Mouse (Mus musculus) testis, postnatal 14 days (tissue): ENCODE results near the gene Mia2.
A peak's percentile ranks its signal among the peaks of the same experiment; 100 is the strongest.

Experiments
- DNase-seq: peaks from one replicate; pipeline ENCODE4 v3.0.0; 2021; ENCODE audit warnings: low spot score

The Mia2 gene

DNA sequence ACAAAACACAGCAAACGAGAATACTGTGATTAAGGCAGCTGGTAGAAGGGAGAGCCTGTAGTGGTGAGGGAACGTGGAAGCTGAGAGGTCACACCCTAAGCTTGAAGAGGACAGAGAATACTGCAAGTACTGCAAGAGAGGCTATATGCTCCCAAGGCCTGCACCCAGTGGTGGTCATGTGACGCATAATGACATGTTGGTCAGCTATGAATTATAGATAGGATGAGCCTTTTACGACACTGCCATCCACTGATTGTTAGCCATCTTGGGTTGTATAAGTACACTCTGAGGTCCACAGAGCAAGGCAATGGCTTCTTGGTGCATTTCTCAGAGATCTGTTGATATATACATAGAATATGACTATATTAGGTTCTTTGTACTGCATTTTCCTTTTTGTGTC, 71.0 kb downstream of the Mia2 start:
- no peak for DNase-seq

DNA sequence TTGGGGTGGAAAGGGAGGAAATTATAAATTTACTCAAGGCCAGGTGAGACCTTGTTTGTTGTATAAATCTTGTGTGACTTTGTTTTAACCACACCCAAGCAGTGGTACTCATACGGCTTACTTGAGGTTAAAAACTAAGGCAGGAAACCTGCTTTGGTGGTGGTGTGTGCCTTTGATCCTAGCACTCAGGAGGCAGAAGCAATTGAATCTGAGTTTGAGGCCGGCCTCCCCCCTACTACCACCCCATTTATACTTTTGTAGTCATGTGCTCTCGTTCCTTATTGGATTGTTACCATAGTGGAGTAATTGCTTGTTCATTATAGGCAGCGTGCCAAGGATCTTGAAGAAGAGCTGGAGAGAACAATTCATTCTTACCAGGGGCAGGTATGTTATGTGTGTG, 74.3 kb downstream of the Mia2 start:
- DNase-seq, result no peak

DNA sequence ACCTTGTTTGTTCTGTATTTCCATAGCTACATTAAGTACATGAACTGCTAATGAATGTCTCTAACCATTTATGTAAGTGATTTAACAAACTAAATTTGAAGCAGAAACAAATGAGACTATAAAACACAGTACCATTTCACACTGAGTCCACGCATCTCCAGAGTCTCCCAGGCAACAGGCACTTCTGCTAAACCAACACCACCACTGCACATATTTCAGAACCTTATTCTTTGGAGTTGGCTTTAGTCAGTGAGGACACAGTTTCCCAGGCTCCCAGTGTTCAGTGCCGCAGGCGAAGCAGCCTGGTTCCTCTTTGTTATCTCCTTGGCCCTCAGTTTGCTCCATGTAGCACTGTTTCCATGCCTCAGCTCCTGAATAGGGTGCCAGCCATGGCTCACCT, 82.2 kb downstream of the Mia2 start:
- no peak for DNase-seq

DNA sequence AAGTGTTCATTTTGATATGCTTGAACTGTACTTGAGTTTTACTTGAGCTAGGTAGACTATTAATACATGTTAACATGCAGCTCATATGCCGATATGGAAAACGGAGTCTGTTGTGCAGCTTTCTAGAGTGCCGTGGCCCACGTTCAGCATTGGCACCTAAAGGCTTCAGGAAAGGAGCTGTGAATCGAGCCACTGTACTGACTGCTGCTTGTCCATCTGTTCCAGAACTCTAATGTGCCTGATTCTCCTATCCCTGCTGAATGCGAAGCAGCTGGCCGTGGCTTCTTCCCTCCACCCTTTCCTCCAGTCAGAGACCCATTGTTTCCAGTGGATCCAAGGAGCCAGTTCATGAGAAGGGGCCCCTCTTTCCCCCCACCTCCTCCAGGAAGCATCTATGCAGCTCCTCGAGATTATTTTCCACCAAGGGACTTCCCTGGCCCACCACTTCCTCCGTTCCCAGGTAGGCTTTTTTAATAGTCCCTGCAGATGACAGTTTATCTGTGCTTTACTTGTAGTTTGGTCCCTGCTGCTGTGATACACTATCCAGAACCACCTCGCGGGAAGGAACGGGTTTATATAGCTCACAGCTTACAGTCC, 92.6 kb downstream of the Mia2 start:
- no peak for DNase-seq

DNA sequence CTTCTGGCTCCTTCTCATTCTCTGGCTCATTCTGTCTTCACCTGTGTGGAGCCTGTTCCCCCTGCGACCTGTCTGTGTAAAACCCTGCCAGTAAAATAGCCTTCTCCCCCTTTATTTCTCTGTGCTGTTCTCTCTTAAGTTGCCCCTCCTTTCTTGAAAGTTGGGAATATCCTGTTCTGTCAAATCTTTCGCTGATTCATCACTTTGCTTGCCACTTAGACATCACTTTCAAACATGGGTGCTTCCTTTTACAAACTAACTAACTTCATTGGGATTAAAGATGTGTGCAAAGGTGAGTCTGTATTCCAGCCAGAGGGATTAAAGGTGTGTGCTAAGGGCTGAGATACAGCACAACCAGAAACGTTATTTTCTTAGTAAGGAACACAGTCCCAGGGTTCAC, 98.0 kb downstream of the Mia2 start:
- no peak for DNase-seq

DNA sequence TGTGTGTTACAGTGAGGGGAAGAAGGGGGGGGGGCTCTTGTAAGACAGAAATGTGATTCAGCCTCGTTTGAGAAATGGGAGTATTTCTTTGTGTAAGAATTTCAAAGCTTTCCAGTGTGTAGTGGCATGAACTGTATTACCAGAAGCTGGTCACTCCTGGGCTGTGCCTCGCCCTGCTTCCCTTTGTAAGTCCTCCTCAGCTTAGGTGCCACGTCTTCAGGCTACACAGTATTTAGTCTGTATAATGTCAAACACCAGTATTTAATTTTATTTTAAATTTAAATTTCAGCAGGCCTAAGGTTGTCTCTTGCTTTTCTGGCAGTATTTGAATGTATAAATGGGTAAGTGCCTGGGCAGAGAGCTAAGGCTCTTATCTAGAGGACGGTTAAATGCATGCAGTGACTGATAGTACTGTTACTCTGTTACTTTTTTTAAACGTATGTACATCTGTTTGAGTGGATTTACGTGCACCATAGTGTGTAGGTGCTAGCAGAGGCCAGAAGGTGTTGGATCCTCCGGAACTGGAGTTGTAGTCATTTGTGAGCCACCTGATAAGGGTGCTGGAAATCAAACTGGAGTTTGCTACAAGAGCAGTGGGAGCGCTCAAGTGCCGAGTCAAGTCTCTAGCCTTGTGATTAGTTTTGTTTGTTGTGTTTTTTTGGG, 98.9 kb downstream of the Mia2 start:
- DNase-seq, result no peak

DNA sequence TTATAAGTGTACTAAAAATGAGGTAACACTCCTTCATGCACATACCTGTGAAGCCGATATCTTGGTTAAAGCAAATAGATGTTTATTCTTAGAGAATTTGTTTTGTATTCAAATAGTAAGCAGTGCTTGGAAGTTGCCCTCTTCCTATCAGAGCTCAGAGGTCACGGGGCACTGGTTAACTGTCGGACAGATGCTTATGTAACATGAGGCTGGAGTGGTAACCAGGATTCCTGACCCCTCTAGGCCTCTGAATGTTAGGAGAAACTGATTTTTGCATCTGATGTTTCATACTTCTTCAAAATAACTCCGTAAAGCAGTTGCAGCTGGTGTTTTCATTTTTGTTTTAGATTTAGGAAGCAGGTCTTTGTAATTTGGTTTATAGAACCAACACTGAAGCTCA, 99.5 kb downstream of the Mia2 start:
- no peak for DNase-seq

DNA sequence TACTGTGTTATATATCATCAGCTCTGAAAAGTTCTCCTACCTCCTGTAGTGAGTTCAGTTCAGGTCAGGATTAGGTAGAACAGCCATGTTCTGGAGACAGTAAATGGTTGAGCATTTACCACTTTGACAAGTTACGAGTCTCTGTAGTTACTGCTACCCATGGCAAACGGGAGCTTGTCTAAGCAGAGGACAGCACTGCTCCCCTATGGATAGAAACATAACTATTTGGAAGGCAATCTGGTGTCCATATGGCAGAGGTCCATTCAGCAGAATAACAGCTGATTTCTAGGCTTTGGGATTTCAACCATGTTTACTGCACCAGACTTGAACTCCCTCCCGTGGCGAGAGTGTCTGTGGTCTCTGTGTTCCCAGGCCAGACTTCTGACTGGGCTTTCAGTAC, 100.3 kb downstream of the Mia2 start:
- no peak for DNase-seq

DNA sequence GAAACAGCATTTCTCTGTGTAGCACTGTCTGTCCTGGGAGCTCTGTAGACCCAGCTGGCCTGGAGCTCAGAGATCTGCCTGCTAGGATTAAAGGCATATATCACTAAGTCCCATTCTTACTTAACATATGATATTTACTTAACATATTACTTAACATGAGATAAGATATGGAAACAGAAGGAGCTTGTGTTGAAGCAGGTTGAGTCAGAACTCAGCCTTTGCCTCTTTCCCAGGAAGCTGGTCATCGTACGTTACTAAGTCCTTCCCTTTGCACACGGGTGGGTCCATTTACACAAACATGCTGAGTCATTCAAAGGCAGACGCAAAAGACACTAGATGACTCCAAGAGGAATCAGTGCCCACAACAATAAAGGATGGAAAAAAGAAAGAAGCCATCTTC, 103.2 kb downstream of the Mia2 start:
- no peak for DNase-seq

DNA sequence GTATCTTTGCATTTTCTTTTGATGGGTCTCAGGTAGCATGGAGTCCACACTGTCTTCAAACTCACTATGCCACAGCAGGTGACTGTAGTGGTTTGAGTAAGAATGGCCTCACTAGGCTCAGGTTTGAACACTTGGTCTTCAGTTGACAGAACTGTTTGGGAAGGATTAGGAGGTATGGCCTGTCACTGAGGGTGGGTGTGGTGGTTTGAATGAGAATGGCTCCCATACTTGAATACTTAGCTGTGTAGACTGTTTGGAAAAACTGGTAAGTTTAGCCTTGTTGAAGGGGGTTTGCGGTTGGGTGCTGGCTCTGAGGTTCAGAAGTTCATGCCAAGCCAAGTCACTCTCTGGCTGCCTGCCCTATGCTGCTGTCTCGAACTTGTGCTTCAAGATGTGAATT, 103.8 kb downstream of the Mia2 start:
- DNase-seq, result no peak

DNA sequence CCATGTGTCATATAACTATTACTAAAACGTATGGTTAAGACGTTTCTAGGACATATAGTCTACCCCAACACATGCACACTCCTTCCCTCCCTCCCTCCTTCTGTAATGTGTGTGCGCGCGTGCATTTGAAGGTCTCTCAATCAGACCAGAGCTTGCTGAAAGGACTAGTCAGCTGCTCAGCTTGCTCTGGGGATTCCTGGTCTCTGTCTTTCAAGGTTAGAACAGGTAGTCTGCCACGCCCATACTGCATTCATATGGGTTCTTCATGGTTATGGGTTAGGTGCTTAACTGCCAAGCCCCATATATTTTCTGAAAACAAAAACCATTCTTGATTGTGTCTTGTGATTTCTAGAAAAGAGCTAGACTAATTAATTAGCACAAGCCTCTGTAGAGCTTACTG, 110.0 kb downstream of the Mia2 start:
- DNase-seq, result no peak

DNA sequence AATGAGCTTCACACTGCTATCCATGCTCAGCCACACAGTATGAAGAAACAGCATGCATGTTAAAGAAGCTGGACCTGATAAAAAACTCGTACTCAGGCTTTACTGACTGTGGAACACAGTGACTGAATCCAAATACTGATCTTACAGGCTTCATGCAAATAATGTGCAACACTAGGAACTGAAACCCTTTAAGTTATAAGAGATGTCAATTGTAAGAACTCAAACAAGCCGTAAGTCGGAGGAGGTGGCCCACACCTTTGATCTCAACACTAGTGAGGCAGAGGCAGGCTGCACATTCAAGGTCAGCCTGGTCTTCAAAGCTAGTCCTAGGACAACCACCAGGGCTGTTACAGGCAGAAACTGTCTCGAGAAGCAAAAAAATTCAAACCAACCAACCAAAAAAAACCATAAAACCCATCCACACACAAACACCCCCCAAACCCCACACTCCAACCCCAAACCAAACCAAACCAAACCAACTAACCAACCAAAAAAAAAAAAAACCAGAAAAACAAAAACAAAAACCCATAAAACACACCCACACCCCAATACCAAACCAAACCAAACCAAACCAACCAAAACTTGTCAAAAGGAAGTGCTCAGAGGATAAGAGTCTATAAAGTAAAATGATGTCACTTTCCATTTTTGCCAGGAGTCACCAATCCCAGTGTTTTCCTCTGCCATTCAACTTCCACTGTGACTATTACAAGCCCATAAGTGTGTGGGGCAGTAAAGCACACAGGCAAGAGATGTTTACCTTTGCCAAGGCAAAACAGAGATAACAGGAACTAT, 110.8 kb downstream of the Mia2 start:
- no peak for DNase-seq

DNA sequence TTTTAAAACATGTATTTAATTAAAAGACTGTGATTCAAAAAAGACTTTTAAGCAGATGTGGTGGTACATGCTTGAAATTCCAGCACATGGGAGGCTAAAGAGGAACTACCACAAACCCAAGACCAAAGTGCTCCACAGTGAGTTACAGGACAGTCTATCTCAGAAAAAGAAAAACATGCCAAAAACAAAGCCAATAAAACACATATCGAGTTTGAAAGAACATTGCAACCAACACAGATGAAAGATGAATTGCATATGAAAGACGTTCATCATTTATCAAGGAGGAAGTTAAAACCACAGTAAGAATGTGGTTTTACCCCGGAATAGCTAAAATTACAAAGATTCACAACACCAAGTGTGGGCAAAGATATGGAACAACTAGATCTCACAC, 111.4 kb downstream of the Mia2 start:
- no peak for DNase-seq

DNA sequence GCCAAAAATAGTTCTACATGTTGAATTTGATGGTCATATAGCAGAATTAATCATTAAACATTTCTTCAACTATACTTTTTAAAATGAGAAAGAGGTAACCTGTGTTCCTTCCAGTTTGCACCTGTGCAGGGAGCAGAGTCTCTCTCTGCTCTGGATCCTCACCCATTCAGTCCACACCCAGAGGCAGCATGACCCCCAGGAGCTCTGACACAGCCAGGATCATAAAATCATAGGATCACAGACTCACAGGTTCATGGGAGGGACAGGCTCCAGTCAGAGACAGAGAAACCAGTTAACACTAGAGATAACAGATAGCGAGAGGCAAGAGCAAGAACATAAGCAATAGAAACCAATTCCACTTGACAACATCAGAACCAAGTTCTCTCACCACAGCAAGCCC, 112.2 kb downstream of the Mia2 start:
- no peak for DNase-seq

DNA sequence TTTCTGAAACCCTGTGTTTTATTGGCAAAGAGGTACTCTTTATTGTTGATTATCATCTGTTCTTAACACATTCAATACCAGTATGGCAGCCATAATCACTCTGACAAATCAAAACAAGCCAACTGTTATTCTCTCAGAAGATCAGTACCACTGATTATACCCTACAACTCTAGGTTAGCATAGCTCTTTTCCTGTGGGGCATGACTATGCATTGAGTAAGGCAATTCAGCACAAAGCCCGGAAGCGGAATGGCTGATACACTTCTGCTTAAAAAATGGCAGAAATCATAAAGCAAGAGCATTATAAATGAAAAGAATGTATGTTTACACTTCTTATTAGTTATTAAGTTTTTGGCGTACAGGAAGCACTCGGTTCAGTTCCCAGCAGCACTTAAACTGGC, 120.6 kb downstream of the Mia2 start:
- no peak for DNase-seq

DNA sequence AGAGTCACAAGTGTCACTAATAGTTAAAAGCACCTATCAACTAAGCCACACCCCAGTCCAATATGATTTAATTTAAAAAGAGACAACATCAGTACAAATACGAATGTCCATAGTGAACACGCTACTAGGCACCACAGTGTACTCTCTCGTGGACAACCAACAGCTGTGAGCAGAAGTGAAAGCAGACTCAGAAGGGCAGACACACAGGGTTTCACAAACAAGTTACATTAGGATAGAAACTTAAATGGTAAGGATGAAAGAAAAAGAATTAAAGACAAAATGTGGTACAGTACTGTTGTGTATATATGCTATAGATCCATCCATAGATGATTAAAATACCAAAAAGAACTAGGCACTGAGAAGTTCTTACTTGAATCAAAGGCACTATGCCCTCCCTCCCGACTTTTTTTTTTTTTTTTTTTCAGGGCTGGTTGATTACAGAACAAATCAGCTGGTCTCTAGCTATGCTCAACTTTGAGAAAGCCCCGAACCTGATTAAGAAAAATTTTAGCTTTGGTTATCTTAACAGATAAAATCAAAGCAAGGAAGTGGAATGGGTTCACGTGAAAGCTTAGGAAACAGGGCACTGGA, 121.2 kb downstream of the Mia2 start:
- no peak for DNase-seq

DNA sequence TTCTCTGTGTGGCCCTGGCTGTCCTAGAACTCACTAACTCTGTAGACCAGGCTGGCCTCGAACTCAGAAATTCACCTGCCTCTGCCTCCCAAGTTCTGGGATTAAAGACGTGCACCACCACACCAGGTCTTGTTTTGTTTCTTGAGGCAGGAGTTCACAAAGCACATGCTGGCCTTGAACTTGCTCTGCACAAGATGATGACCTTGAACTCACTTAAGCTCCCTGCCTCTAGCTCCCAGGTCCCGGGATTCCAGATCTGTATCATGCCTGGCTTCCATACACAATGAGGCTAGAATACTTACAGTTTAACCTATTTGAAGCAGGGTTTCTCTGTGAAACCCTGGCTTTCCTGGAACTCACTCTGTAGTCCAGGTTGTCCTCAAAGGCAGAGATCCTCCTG, 121.7 kb downstream of the Mia2 start:
- DNase-seq, result no peak

DNA sequence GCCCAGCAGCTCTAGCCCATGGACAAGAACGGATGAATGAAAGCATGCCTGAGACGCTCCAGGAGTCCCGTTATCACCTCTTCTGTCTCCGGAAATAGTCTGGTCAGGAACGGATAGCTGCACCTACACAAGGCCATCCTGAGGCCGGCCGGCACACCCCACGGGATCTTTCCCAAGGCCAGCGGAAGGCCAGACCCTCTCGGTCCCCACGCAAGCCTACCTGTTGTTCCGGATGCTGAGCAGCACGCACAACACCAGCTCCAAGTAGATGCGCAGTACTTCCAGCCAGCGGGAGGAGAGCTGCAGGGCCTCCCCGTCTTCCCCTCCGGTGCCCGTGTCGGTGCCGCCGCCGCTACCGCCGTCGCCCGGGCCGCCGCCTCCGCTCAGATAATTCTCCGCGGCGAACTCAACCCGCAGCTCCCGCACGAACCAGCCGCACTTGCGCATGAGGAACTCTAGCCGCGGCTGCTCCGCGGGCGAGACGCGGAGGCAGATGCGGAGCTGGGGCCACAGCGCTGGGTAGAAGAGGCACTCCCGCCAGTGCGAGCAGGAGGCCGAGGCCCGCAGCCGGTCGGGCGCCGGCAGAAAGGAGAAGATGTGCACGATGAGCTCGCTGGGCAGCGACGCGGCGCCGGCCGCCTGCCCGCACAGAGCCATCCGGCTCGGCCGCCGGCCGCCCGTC, 123.2 kb downstream of the Mia2 start:
- peak; percentile 65 for DNase-seq

DNA sequence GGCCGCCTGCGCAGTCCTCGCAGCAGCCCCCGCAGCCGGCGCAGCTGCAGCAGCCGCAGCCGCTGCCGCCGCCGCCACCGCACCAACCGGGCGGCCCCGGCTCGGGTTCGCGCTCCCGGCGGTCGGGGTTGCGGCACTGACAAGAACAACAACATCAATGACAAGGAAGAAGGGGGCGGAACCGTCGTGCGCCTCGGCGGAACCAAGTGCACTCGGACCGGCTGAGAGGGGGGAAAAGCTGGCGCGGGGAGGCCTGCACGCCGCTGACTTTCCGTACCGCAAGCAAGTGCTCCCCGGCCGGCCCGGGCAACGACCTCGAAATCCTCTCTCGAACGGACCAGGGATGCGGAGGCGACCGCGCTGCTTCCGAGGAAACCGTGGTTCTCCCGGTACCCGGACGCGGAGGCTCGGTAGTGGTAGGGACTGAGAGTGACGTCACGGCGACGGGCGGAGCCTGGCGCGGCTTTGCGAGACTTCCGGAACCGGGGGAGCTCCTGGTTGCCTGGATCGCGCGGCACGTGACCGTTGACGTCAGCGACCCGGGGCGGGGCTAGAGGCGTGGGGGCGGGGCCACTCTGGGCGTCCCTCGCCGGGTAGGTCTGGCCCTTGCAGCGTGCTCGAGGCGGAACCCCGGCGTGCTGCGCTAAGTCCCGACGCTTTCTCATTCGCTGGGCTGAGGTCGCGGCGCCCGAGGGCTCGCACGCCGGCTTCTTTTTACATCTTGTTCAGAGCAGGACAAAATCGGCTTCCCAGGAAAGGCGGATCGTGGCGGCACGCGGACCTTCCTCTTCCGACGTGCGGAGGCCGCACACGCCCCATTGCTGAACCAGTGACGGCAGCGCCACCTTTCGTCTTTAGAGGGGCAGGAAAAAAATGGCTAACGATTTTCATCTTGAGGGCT, 124.0 kb downstream of the Mia2 start, which contains the start of gene Fbxo33:
Fbxo33 (minus strand) TSS at position 401 of the 901 bp plus-strand sequence.
- peak; percentile 97 for DNase-seq

DNA sequence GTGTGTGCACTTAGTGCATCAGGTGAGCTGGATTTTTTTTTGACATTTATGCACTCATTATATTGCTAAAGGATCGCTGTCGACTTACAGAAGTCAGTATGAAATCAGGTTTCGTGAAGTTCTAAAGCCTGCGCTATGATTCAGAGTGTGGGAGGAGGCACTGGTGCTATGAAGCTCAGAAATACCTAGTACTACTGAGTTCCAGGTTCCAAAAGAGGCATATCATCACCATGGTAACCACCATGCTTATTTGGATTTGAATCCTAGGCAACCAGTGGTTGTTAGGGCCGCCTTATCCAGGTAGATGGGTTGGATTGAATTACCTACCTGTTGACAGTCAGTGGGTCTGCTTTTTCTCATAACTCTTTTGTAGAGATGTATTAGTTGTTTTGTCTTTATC, 132.8 kb downstream of the Mia2 start:
- DNase-seq, result no peak

DNA sequence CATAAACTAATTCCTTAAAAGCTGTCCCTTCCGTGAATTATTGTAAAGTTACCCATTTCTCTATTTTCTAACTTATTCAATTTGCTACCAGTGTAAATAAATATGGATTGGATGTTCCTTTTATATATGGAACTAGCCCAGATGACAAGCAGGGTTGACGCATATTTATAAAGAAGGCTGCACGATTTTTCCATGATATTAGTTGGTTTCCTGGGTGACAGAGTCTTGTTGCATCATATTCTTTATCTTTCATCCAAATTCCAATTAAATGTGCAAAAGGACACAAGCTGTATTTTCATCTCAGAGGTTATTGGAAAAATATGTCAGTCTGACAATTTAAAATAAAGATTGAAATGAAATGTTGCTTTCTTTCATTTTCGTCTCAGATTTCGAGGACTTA, 142.8 kb downstream of the Mia2 start:
- DNase-seq, result no peak
